Mouse (Mus musculus): Measurements from ENCODE around the gene Ttc23.

- no peak for TF ChIP-seq CTCF (conservative IDR thresholded peaks at IDR 0.05 in 1 of 2, IDR thresholded peaks at IDR 0.05 in 1 of 2; ENCODE audit: low read depth in 2 of 2, low read length in 2 of 2)
- no peak for TF ChIP-seq EP300 (IDR thresholded peaks at IDR 0.05; ENCODE audit: low read length)
- no peak for TF ChIP-seq GABPA (IDR thresholded peaks at IDR 0.05; ENCODE audit: insufficient replicate concordance, low read depth, low read length)
- no peak for TF ChIP-seq TCF12 (IDR thresholded peaks at IDR 0.05; ENCODE audit: low read depth, low read length)
- TF ChIP-seq POLR2AphosphoS2 (IDR thresholded peaks at IDR 0.05; ENCODE audit: low read depth, low read length), result no peak
- TF ChIP-seq NRF1 (IDR thresholded peaks at IDR 0.05; ENCODE audit: low read depth, low read length), result no peak
- no peak for TF ChIP-seq JUND (conservative IDR thresholded peaks at IDR 0.05; ENCODE audit: low read depth, low read length)
- TF ChIP-seq MEF2A (IDR thresholded peaks at IDR 0.05; ENCODE audit: borderline replicate concordance, low read depth, low read length), result no peak
- TF ChIP-seq HCFC1 (IDR thresholded peaks at IDR 0.05; ENCODE audit: low read depth, low read length), result no peak
- TF ChIP-seq MAX (IDR thresholded peaks at IDR 0.05; ENCODE audit: low read length), result no peak
- no peak for TF ChIP-seq MXI1 (IDR thresholded peaks at IDR 0.05; ENCODE audit: low read depth, low read length)
These were observed 32.7 kb upstream of the Ttc23 start for GRCm38 (mm10) chr7:67614464-67614861.

All from CH12.LX (cell line).